Mouse (Mus musculus) C2C12 (cell line): Measurements from ENCODE around the gene Tapbpl.

ENCODE experiments used
- CTCF ChIP-seq: IDR thresholded peaks from one replicate; pipeline ENCODE4 v1.5.1; 2011; ENCODE audit not compliant: control insufficient read depth, insufficient read depth, insufficient read length
- MAX ChIP-seq: IDR thresholded peaks from one replicate; pipeline ENCODE4 v1.6.1; 2011; ENCODE audit warnings: mild to moderate bottlenecking, control low read depth

GRCm38 (mm10) chr6:125255516-125256044 lies 23.9 kb upstream of the Tapbpl start:
- TF ChIP-seq CTCF (no peak), MAX (no peak)
